Mouse (Mus musculus): Measurements from ENCODE around the gene Stoml3. TPM values are rescaled to one million over a fixed set of nuclear protein-coding genes. Genes with fewer than 3 reads are reported as not detected.
A peak's percentile ranks its signal among the peaks of the same experiment; 100 is the strongest.

The Stoml3 gene
- total RNA-seq (2022) = not detected

GRCm38 (mm10) chr3:53488353-53488752 is at the start of gene Stoml3:
Gene Stoml3 (plus strand): TSS chr3:53488653.
- DNase-seq (ENCODE audit: low spot score) = no peak

GRCm38 (mm10) chr3:53445540-53445939 is 42.9 kb upstream of the Stoml3 start:
- no peak for DNase-seq (ENCODE audit: low spot score)

DNA sequence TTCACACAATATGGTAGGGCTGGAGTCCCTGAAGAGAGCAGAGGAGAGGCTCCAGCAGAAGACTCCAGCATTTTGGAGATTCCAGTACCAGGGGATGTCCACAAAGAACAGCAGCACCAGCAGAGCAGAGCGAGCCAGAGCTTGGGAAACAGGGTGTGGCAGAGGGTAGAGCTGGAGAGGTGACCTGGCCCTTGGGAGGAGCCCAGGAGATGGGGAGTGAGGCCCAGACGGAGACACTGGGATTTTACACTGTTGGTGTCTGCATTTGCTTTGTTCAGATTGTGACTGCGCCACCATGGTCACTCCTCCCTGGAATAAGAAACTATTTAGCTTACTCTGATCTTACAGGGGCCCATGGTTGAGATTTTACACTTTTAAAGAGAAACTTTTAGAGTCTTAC is 41.7 kb upstream of the Stoml3 start:
- DNase-seq (ENCODE audit: low spot score) = no peak

DNA sequence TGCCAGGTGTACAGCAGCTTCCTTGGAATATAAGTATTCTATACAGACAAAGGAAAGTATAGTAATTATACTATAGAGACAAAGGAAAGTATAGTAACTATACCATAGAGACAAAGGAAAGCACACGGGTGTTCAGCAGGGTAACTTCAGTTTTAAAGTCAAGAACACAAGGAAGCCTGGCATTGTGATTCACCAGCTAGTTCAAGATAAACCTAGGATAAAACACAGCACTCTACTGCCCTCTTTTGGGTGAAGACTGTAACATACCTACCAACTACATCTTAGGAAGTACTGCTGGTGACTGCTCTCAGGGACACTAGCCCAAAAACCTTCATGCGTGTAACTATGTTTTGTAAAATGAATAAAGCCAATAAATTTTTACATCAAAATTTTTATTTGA is 40.2 kb upstream of the Stoml3 start:
- DNase-seq (ENCODE audit: low spot score) = peak; percentile 83

DNA sequence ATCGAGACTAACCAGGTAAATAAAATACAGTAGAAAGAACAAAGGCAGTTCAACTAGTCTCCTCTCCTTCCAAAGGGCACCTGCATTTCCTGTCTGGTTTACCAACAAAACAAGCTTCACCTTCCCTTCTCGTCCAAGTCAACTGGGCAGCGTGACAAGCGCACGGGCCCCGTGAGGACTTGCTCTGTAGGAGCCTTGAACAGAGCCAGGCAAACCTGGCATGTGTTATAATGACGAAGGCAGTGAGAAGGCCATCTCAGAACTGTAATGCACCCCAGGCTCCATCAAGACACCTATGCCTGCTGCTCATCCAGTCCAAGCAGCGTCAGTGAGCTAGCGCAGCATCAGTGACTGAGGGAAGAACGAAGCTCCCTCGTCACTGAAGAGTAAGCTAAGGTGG is 37.8 kb upstream of the Stoml3 start:
- DNase-seq (ENCODE audit: low spot score) = no peak

DNA sequence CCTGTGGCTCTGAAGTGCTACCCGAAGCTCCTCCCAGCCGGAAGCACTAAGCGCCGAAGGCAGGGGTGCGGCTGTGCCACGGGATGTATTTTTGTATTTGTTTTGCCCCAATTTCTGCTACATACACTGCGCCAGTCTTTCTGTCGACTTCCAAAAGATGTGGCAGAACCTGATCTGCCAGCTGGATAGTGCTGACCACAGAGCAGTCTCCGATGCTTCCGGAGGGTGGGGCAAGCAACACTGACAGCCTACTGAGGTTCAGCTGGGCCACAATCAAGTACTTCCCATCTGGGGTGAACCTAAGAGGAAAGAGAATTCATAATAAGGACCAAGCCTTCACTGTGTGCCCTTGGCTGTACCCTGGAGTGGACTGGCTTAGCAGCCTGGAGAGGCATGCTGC is 36.1 kb upstream of the Stoml3 start:
- no peak for DNase-seq (ENCODE audit: low spot score)

DNA sequence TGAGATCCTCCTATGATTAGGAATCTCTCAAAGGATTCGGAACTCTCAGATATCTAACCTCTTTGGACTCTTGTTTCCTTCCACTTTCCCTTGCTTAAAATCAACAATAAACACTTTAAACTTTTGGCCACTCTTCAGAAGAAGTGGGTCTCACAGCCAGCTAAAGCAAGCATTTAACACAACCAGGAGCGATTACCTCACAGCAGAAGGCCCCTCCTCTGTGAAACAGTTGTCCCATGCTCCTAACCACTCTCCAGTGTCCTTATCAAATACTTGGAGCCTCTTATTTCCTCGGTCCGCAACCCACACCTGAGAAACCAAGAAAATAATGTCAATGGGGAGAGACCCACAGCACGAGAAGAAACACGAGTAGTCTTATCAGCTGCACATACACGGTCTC is 35.1 kb upstream of the Stoml3 start:
- DNase-seq (ENCODE audit: low spot score) = no peak

- no peak for DNase-seq (ENCODE audit: low spot score)
Observed at GRCm38 (mm10) chr3:53454005-53454404, 34.4 kb upstream of the Stoml3 start.

- no peak for DNase-seq (ENCODE audit: low spot score)
Observed at GRCm38 (mm10) chr3:53454561-53454960, 33.9 kb upstream of the Stoml3 start.

GRCm38 (mm10) chr3:53454984-53455383 is 33.5 kb upstream of the Stoml3 start:
- no peak for DNase-seq (ENCODE audit: low spot score)

GRCm38 (mm10) chr3:53457750-53458149 is 30.7 kb upstream of the Stoml3 start:
- no peak for DNase-seq (ENCODE audit: low spot score)

DNA sequence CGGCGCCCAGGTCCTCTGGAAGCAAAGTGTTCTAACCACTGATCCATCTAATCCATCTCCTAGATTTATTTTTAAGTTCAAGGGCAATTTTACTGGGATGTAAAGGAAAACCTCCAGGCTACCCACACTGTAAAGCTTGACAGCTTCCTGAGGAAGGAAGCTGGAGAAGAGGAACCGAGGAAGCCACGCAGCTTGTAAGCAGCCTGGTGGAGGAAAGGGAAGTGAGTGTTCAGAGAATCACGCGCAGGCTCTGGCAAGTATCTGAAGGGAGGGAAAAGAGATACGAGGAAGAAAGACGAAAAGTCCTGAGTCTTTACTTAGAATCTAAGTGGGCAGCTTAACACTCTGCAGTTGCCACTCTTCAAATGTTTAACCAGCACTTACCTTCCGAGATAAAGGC is 28.3 kb upstream of the Stoml3 start:
- DNase-seq (ENCODE audit: low spot score) = no peak

DNA sequence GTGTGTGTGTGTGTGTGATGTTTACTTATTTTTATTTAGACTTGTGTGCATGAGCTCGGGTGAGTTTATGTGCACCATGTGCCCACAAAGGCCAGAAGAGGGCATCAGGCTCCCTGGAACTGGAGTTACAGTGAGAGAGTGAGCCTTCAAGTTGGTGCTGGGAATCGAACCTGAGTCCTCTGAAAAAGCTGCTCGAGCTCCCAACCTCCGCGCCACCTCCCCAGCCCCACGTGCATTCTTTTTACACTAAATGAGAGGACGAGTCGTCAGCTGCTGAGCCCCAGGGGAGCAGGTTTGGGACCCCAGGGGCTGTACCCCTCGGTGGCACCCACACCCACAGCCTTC is 25.8 kb upstream of the Stoml3 start:
- no peak for DNase-seq (ENCODE audit: low spot score)

DNA sequence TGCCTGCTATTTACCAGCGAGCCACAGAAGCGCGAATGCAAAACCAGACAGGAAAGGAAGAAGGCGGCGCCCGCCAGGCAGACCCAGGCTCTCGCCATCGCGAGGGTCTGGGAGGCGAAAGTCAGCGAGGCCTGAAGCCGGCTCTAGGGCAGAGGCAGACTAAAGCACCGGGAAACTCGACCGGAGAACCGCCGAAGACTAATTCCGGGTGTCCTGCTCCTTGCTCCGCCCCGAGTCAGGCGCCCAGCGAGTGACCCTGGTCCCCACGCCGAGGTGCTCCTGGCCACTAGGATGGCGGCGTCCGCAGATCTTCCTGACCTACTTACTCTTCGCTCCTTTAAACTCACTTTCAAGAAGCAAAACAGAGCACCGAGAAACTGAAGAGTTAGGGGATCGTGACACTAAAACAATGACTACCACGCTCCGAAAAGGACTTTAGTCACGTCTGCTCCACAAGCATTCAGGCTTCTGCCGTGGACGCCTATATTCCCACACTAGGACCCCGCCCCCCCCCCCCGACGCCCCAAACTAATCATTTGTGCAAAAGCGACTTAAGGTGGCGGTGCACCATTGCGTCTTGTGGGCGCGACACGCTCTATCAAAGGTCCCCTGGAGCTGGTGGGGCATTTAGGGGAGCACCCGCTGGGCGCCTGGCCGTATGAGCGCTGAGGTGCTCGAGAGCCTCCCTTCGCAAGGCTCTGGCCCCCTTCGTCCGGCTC is 25.2 kb upstream of the Stoml3 start, which contains the start of the genes Nhlrc3 and Proser1:
Gene Nhlrc3 (minus strand): TSS at position 287 of the 719 bp plus-strand sequence.
Gene Proser1 (plus strand): TSS at position 621 of the 719 bp plus-strand sequence.
- DNase-seq (ENCODE audit: low spot score) = peak; percentile 94

DNA sequence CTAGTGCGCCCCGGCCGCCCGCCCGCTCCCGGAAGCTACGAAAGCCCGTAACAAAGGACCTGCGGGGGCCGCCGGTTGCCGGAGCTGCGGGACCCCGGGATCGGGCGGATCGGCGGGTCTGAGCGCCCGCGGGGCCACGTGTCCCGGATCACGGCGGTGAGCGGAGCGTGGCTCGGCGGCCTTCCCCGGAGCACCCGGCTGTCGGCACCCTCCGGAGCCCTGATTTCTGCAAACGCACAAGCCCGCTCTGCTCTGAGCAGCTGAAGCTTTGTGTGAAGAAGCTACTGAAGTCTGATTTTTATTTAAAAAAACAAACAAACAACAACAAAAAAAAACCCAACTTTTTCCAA is 24.7 kb upstream of the Stoml3 start:
- no peak for DNase-seq (ENCODE audit: low spot score)

DNA sequence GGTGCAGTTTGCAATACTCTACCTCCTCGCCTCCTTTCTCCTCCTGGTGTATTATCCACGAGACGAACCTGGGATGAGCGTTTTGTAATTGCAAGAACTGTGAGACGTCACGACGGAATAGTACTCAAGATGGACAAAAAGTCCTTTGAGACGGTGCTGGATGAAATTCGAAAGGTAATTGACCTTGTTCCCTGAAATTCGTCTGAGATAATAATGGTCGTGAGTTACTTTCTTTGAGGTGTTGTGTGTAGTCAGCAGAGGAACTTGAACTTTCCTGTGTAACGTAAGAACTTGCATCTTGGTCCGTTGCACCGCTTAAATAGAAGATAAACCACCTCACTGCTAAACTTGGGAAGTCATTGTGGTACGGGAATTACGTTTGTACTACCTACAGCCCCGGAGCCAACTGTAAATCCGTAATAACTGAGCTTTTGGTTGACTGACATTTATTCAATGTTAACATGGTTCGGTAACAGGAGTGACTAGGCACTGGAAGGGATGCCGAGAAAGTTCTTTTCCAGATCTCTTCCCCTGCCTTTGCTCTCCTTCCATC is 24.2 kb upstream of the Stoml3 start:
- no peak for DNase-seq (ENCODE audit: low spot score)

- DNase-seq (ENCODE audit: low spot score) = no peak
Observed at GRCm38 (mm10) chr3:53465330-53465729, 23.1 kb upstream of the Stoml3 start.

DNA sequence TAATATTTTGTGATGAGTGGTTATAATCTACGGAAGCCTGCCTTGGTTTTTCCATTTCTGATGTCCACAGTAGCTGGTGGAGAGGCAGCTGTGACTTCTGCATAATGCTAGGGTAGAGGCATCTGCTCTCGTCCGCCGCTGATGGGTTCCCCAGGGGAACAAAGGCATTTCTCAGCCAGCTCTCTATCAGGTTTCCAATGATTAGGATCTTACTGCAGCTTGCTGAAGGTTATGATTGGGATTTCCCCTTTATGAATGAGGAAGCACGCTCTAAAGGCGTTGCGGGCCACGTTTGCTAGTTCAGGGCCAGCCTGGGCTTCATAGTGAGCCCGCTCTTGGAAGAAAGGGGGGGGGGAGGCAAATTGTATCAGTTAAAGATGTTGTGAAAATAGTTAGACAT is 22.0 kb upstream of the Stoml3 start:
- DNase-seq (ENCODE audit: low spot score) = no peak

DNA sequence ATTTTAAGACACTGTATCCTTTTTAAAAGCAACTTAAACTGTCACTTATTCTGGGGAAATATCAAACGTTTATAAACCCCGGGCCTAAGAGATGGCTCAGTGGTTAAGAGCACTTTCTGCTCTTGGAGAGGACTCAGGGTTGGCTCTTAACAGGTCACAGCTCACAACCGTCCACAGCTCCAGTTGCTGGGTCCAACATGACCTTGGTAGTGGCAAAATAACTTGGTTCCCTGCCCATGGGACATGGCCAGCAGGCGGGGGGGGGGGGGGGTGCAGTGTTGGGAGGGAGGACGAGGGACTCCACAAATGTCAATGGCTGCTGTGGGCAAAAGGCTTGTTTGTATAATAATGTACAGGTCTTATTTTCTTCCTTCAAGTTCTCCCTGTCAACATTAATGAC is 21.1 kb upstream of the Stoml3 start:
- DNase-seq (ENCODE audit: low spot score) = no peak

GRCm38 (mm10) chr3:53469650-53470049 is 18.8 kb upstream of the Stoml3 start:
- no peak for DNase-seq (ENCODE audit: low spot score)

DNA sequence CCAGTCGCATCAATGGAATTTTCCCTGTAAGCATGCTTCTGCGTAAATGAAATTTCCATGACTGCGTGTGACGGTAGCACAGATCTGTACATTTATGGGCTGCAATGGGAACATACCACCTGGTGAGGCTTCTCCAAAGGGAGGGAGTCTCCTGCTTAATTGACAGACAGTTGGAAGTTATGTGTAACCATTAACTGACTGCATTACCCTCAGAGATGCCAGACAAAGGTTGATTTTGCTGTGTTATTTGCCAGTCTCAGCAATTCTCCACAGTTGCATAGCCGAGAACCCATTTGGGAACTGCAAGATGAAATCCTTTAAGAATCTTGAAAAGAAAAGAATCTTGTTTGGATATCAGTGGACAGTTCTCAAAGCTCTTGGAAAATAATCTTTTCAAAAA is 16.4 kb upstream of the Stoml3 start:
- DNase-seq (ENCODE audit: low spot score) = no peak

DNA sequence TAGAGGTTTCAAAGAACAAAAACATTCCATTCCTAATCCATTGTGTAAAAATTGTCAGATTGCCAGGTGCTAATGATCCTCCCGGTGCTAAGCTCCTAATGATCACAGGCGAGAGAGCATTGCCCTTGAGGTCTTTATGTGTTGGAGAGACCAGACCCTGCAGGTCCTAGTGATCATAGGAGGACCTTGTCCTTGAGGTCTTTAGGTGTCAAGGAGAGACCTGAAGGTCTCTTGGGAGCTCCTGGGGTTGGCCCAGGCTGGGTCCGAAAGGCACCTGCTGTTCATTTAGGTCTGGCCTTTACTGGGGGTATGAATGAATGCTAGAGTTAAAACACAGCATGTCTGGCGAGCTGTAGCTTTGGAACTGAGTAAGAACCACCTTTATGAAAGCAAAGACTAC is 14.3 kb upstream of the Stoml3 start:
- no peak for DNase-seq (ENCODE audit: low spot score)

DNA sequence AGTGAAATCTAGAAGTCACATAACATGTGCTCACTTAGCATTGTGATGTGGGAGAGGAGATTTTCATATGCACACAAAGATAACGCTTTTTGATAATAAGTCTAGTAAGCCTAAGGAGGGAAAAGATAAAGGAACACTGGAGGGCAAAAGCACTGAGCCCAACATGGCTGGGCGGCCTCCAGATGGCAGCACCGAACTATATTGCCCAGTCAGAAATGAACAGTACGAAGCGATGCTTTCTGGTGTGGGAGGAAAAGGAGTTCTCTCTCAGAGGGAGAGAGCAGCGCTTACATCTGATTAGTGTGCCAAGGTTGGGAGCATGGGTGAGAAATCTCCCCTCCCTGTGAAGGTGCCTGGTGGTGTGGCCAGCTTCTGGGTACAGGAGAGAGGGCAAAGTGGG is 12.6 kb upstream of the Stoml3 start:
- no peak for DNase-seq (ENCODE audit: low spot score)

DNA sequence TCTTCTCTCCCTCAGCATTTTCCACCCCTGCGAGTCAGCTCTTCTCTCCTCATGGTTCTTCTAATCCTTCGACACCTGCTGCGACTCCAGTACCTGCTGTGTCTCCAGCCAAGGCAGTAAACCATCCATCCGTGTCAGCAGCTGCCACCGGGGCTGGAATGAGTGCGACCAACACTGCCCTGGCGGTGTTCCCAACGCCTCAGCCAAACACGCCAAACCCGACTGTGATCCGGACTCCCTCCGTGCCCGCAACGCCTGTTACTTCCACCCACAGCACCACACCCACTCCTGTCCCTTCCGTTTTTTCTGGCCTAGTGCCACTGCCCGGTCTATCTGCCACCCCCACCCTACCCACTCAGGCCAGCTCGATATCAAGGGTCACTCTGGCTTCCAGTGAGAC is 11.0 kb upstream of the Stoml3 start:
- DNase-seq (ENCODE audit: low spot score) = no peak

All from heart, adult 8-10 months (tissue).